Mouse (Mus musculus): ENCODE measurements at regions not wholly inside any gene's neighbourhood (a gene's known extent, or its start where the extent isn't known, plus 50 kb on each side); places are given as distances from the start of the nearest gene placed in this dataset.

DNA sequence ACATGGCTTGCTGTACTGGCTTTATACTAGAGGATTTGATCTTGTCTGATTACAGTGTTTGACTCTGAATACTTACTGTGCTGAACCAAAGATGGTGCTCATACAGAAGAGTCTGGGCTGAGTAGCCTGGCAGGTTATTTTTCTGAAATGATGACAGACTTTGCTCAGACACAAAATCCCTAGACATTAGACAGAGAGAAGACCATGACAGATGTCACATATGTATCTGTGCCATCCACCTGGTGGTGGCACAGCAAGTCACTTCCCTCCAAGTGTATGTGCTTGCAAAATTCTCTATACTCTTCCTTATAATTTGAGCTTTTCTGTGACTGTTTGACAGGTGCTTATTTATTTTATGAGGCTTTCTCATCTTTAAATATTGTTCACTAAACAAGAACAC, 80.7 kb downstream of the Gm7361 start:
- no peak for DNase-seq (ENCODE audit: low spot score)

DNA sequence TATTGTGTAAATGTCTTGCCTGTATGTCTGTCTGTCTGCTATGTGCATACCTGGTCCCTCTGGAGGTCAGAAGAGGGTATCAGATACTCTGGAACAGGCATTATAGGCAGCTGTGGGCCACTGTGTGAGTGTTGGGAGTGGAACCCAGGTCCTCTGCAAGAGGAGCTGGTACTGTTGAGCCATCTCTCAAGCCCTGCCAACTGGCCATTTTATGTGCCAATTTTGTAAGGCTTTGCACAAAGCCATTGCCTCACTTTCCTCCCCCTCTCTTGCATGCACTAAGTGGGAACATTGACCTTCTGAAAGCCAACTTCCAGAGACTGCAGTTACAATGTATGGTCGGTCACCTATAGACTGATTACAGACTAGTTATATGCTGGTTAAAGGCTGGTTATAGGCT, 81.8 kb downstream of the Gm7361 start:
- DNase-seq (ENCODE audit: low spot score): no peak

DNA sequence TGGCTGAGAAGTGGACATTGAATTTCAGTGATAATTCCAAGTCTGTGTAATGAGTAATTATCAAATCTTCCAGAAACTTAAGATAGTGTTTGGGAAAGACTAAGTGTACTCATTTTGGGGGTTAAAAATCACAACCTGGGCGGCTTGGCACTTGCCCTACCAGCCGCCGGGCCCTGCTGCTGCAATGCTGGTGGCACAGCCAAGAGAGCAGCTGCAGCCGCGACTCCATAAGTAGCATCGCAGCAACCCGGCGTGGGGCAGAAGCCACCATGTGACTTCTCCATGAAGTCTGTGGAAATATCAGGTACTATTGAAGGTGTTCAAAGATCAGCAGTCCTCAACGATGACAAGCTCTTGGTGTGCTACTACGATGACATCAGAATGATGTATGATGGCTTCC, 97.7 kb downstream of the Gm7361 start:
- DNase-seq (ENCODE audit: low spot score): no peak

DNA sequence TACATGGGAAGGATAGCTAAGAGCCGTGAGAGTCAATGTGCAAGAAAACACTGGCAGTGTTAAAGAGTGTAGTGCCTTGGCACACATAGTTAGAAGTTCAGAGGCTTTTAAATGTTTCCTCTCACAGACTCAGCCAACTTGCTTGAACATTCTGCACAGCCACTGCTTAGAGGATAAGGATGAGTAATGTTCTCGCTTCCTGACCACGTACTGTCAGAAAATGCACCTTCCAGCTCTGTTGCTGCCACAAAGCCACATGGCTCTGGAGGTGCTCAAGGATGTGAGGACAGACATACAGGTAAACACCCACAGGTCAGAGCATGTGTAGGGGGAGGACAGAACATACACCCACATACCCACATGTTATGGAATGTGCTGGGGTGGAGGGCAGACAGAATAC, 101.6 kb downstream of the Gm7361 start:
- DNase-seq (ENCODE audit: low spot score): no peak

DNA sequence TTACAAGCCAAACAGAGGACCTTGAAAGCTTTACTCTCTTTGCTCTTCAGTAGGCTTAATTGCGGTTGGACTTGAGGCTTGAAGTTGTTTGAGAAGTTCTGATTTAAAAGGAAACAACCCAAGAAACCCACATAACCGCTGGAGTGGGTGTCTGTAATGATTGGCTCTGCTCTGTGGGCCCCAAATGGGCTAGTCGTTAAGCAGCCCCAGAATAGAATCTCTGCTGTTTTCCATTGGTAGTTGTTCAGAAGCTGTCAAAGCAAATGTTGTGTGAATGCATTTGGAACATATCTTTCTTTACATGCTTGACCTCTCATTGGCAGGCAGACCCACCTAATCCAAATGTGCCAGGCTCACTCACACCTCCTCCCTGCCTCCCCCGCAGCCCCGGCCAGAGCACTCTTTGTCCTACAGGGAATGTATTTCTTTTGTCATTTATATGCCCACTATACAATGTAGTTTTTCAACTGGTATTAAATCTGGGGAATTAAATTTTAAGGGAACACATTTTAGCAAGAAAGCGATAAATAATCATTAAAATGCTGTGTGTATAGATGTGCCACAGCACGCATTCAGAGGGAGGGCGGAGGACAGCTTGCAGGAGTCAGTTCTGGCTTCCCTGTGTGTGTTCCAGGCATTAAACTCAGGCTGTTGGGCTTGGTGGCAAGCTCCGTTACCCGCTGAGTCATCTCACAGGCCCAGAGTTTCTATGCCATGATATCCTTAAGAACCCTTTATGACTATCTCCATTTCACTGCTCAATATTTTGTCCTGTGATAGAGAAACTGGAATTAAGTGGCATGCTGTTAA, 116.9 kb downstream of the Gm7361 start:
- DNase-seq (ENCODE audit: low spot score): no peak

DNA sequence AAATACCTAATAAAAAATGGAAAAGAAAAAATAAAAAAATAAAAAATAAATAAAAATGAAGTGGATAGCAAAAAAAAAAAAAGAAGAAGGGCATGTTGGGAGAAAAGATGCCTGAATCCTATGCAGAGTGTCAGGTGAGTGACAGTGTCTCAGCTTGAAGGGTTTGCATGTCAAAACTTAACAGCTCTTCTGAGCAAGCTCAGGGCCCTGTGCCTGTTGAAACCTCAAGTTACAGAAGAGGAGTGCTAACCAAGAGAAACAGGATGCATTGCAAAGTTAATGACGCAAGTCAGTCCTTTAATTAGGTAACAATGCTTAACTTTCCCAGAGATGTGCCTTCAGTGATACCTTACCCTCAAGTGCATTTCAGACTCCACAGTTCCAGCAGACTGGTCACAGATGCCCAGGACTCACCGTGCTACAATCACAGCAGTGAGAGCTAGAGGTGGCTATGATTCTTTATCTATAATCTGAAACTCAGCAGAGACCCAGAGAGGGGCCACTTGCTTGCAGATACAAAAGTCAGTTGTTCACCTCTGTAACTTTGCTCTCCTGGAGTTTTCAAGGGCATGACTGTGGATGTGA, 149.7 kb downstream of the Gm7361 start:
- DNase-seq (ENCODE audit: low spot score): no peak

DNA sequence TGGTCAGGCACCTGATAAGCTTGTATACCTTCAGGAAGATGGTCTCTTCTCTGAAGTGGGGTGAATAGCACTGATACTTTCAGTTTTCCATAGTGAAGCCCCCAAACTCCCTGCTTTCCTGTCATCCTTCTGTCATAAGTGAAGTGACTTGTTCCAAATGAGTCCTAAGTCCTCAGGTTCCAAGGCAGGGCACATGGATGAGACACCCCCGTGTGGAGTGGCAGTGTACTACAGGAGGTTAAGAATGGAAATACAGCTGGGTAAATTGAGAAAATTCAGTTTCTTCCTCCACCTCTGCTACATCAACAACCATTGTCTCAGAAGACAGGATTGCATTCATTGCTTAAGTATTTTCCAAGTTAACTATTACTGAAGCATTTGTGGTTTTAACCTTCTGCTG, 155.7 kb downstream of the Gm7361 start:
- DNase-seq (ENCODE audit: low spot score): no peak

DNA sequence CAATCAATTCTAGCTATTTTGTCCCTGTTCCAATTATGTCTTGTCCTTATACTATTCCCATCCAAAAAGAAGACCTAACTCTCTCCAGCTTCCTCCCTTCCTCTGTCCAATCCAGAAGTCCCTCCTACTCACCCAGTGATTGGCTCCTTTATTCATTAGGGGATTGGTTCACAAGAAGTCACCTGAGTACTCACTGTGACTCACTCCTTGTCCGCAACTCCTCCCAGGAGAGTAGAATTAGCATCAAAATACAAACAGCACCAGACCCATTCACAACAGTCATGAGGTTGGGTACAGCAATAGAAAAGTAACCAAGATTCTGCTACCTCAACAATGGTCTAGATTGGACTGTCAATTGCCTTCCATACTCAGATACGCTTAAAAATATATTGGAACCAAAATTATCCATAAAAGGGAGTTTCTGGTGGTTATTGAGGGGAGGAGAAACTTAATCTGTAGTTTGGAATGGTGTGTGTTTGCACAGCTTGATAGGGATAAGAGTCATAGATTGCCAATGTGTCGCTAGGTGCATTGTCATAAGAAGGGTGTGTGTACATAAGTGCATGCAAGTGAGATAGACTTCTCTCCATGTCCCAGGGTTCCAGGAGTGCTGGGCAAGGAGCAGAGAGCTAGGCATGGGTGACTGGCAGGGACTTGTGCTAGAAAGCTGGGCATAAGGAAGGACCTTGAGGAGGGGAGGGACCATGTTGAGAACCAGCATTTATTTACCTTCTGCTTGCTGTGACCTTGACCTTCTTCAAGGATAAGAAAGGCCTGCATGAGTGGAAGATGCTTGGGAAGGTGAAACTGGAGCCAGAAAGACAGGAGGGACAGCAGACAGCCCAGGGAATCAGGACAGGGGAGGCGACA, 187.1 kb downstream of the Gm7361 start:
- DNase-seq (ENCODE audit: low spot score): no peak

DNA sequence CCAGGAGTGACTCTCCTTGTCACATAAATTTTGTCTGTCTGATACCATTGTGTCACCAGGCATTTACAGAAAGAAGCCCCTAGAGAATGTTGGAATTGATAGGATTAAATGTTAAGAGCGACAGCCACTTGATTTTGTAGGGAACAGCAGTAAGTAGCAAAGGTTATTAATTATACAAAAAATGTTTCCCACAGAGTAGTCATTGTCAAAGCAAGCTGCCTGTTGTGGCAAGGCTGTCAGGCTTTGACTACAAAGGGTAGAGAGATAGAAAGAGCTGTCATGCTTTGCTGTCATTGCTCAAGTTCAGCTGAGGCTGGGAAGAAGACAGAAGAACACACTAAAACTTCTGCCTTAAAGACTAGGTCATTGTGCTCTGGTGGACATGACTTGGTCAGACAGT, 193.8 kb downstream of the Gm7361 start:
- no peak for DNase-seq (ENCODE audit: low spot score)

DNA sequence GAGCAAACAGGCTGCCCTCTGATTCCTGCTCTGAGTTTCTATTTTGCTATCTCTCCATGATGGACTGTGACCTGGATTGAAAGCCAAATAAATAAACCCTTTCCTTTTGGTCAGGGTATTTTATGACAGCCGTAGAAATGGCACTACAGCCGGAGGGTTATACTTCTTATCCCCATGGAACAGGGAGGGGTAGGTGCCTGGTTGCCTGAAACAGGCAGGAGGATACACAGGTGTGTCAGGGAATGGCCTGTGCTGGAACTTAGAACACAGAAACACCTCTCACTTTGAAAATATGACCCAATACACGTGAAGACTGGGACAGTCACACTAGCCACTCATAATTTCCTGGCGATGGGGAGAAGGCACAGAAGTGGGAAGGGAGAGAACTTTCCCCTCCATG, 200.1 kb downstream of the Gm7361 start:
- no peak for DNase-seq (ENCODE audit: low spot score)

DNA sequence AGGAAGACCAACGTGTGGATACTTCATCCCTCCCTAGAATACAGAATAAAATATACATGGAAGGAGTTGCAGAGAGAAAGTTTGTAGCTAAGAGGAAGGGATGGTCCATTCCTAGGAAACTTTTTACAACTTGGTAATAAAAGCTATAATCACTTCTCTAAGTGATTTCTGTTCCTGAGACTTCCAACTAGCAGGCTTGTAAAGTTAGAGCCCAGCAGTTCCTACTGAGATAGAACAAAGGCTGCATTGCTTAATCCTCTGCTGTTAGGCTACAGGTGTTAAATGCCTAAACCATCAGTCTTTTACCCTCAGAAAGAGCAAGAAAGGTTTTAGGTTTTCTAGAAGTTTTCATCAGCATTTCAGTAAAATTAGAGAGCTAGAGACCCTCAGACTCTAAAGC, 209.2 kb downstream of the Gm7361 start:
- no peak for DNase-seq (ENCODE audit: low spot score)

DNA sequence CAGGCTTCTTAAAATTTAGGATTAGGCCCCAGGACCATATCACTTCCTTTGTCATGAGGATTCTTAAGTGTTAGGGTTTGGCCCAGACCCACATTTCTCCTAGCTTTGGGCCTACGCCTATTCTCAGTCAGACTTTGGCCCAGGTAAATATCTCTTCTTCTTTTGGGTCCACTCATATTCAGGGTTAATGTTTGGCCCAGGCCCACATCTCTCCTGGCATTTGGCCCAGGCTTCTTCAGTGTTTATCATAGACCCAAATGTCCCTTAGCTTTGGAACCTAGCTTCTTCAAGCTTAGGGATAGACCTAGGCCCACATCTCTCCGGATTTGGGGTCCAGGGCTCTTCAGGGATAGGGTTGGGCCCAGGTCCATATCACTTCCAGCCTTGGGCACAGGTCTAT, 228.2 kb downstream of the Gm7361 start:
- DNase-seq (ENCODE audit: low spot score): no peak

DNA sequence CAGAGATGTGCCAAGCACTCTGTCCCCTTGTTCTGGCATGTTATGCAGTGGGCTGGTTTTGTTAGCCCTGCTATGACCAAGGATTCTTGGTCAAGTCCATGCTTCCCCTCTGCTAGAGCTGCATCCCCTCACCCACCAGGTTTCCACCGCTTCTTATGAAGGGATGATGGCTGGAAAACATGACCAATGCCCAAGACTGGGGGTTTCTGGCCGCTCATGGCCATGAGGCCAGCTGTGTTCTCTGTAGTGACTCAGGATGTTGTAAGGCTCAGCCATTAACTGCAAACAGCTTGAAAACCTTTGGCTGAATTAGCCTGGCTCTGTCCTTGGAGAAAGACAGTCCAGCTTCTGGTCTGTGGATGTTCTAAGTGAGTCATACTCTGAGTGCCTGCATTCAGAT, 236.5 kb downstream of the Gm7361 start:
- no peak for DNase-seq (ENCODE audit: low spot score)

DNA sequence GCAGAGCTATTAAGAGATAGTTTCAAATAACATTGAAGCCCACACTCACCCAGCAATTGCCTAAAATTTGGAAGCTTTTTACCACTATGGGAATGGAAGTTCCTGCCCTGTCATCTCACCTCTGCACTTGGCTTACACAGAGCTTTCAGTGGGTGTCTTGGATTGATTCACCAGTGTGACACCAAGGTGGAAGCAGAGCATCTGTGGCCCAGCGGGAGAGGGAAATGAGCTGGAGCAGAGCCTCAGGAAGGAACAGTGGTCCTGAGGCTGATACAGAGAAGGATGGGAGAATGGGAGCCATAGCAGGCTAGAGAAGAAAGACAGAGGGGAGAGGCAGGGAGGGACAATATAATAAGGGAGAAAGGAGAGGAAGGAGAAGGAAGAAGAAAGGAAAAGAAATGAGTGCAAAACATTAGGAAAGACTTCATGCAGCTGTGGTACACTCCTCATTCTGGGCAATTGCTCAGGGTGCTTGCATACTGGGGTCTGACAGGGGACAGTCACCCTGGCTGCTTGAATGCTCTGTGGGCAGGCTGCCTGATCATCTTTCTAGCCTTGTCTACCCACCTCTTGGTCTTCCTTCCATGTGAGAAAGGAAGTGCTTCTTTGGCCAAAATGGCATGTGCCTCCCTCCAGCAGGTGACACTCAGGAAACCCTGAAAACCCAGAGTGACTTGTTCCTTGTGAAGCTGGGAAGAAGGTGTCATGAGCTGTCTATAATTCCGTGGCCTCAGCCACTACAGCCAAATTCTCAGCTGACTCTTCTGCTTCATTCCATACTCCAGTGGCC, 240.3 kb downstream of the Gm7361 start:
- DNase-seq (ENCODE audit: low spot score): no peak

DNA sequence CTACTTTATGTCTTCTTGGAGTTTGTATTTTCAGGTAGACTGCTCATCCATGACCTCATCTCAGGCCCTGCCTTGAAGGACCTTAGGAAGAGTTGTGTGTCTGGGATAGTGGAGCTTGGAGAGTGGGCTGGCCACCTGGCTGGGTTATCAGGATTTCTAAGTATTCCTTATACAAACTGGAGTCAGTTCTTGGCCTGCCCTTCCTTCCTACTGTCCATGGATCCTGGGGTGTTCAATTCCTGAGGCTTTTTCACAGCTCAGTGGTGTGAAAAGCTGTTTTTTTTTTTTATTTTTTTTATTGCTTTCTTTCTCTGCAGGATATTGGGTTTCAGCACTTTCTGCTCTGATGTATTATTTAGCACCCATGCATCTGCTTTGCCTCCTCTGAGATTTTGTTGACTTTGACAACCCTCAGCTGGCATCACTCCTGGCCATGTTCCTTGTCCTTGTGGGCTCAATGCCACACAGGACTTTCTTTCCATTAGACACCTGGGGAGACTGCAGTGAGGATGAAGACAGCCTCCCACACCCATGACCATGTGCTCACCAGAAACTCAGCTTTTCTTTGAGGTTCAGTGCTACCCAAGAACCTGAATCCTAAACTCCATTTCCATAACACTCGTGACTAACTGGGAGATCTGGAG, 252.2 kb downstream of the Gm7361 start:
- DNase-seq (ENCODE audit: low spot score): no peak

DNA sequence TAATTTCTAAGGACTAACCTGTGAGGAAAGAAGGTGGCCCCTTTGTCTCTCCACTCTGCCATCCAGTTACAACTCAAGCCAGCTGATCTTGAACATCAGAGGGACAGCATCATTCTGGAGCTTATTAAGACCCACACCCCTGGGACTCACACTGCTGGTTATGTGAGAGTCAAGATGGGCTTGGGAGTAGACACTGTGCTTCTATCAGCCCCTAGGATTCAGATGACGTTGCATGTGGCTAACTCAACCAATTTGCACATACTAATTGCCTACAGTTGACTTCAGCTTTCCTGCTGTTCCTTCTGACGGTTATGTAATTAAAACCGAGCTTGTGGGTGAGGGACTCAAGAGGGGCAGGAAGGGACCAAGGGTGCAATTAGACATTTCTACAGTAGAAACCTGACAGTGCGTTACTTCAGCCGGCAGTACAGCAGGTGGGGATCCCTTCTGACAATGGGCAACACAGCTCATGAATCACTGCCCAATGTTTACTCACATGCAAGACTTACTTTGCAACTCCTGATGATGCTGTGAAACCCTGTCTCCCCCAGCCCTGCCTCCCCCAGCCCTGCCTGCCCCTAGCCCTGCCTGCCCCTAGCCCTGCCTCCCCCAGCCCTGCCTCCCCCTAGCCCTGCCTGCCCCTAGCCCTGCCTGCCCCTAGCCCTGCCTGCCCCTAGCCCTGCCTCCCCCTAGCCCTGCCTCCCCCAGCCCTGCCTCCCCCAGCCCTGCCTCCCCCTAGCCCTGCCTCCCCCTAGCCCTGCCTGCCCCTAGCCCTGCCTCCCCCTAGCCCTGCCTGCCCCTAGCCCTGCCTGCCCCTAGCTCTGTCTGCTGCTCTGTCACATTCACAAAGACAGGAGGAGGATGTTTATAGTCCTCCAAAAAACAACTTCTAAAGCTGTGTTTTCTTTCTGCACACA, 255.8 kb downstream of the Gm7361 start:
- DNase-seq (ENCODE audit: low spot score): no peak

DNA sequence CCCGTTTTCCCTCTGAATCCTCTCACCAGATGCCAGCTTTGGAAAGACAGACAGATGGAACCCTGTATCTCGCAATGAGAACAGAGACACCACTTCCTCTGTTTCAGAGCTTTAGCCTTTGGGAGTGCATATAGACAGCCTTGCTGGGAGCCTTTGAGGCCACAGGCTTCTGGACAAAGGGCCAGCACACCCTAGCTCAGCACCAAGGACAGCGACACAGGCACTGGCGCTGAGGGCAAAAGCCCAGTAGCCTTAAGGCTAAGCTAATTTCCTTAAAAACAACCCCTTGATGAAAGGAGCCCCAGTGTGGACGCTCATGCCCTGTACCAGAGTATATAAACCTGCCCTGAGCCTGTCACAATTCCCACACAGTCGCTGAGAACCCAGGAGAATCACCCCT, 278.1 kb downstream of the Gm7361 start:
- peak; percentile 77 for DNase-seq (ENCODE audit: low spot score)

DNA sequence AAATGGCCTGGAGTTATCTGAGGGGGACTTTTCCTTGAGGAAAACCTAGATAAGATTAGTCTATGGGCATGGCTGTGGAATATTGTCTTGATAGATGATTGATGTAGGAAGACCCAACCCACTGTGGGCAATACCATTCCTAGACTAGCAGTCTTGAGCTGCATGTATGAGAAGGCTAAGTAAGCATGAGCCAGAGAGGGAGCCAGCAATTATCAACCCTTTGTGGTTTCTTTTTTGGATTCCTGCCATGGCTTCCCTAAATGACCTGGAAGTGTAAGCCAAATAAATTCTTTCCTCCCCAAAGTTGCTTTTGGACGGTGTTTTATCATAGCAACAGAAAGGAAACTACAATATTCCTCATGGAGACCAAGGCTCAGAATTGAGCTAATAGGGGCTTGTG, 253.7 kb upstream of the Dpp6 start:
- no peak for DNase-seq (ENCODE audit: low spot score)

DNA sequence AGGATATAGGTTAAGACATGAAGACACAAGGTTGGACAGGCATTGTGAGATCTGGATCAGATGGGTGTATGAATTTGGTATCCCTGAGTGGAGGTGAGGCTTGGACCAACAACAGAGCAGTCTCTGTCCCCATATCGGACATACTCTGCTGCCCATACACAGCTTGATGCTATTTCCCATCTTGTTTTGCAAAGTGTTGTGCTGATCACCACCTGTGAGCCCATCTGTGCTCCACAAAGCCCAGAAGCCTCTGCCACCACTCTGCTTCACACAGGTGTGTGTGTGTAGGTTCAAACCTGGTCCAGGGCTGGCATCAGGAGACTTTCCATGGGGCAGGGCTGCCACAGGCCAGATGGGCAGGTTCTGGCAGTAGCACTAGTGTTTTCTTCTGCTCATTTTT, 252.9 kb upstream of the Dpp6 start:
- no peak for DNase-seq (ENCODE audit: low spot score)

DNA sequence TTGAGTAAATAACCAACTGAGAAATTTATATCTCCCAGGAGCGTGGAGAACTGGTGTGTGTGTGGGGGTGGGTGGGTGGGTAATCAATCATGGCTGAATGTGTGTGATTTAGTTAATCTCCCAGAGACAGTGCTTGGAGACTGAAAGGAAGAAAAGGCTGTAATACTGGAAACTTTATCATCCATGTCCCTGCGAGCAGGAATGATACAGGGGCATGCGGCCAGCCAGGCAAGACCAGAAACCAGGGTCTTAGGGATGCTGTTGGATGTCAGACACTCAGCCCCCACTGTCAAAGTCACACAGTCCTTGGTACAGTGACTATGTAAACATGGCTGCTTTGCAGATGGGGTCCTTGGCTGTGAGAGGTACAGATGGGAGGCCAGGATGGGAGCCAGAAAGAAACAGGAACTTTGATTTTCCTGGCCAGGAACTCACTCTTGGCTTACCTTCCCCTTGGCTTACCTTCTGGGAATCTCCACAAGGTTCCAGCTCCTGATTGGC, 244.3 kb upstream of the Dpp6 start:
- no peak for DNase-seq (ENCODE audit: low spot score)

DNA sequence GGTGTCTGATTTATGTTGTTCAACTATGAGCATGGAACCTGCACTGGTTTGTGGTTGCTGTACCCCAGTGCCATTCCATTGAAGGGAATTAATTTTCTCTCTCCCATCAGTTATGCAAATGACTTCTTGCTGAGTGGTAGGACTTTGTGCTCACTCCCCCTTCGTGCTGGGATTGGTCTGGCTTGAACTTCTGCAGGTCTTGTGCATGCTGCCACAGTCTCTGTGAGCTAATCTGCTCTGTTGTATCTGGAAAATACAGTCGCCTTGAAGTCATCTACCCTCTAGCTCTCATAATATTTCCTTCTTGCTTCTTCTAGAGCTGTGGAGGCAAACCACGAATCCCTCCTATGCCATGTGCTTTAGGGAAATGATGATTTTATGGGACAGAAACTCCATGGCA, 243.6 kb upstream of the Dpp6 start:
- no peak for DNase-seq (ENCODE audit: low spot score)
